Mouse (Mus musculus) heart, adult 2 months (tissue): ENCODE measurements around the gene Gas2l1.

Experiments used
- CTCF ChIP-seq: fragments of 200-600 bp; IDR thresholded peaks from 2 replicates; pipeline ENCODE4 v1.8.1; 2022; ENCODE audit warnings: antibody characterized with exemption, mild to moderate bottlenecking, moderate library complexity
- POLR2A ChIP-seq: fragments of 200-500 bp; IDR thresholded peaks from 2 replicates; pipeline ENCODE4 v1.6.1; 2011; ENCODE audit warnings: mild to moderate bottlenecking, low read depth, low read length, control low read depth; ENCODE audit not compliant: insufficient read depth

DNA sequence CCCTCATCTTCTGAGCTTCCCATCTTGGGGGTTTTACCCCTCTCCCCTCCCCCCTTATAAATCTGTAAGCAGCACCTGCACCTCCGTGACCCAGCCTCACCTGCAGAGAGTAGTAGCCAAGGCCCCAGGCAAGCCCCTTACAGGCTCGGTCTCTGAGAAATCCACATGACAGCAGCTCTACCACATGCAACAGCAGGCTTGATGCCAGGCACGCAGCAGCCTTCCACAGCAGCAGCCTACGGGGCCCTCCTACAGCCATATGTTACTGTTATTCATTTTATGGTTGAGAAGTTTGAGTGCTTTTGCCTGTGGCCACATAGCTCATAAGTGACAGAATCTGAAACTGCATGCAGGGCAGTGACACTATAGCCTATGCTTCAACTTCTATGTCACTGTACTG is 29.7 kb downstream of the Gas2l1 start:
- TF ChIP-seq CTCF: no peak
- TF ChIP-seq POLR2A: no peak
